Mouse (Mus musculus): ENCODE results near the gene Sept8.
"Not testable (repeated sequence)": the region's sequence is repeated elsewhere in the genome, so short reads cannot be mapped to it uniquely, and the experiment has no call there.

Gene Sept8

GRCm38 (mm10) chr11:53532231-53532620, 13.2 kb downstream of the Sept8 start:
- CTCF ChIA-PET, result interaction anchor here in 1 of 4 experiments (0.7 kb wide), 1 partner anchor 96 kb away, joined by 3 read pairs; no protein-coding TSS in a partner anchor
- POLR2A ChIA-PET, result no interaction called here

- POLR2A ChIA-PET, result interaction anchor here in 1 of 4 experiments (0.7 to 1.1 kb wide), 2 partner anchors 12 to 14 kb away, joined by 4 to 6 read pairs; no protein-coding TSS in a partner anchor
These were observed 20.0 kb downstream of the Sept8 start for GRCm38 (mm10) chr11:53539002-53539491.

GRCm38 (mm10) chr11:53540394-53540793, 21.3 kb downstream of the Sept8 start:
- CTCF ChIA-PET, result no interaction called here

More at GRCm38 (mm10) chr11:53539002-53539491, 20.0 kb downstream of the Sept8 start:
- CTCF ChIA-PET, result no interaction called here

GRCm38 (mm10) chr11:53541222-53541621, 22.2 kb downstream of the Sept8 start:
- CTCF ChIA-PET, result interaction anchor here in 1 of 4 experiments (0.6 to 0.7 kb wide), 3 partner anchors 24 to 208 kb away, joined by 4 to 9 read pairs (median 6); no protein-coding TSS in a partner anchor

More at GRCm38 (mm10) chr11:53540394-53540793, 21.3 kb downstream of the Sept8 start:
- POLR2A ChIA-PET, result no interaction called here

GRCm38 (mm10) chr11:53543021-53543420, 24.0 kb downstream of the Sept8 start:
- ChIA-PET CTCF (interaction anchor here in 1 of 4 experiments (0.8 kb wide), 1 partner anchor 76 kb away, joined by 3 read pairs; no protein-coding TSS in a partner anchor), POLR2A (interaction anchor here in 2 of 4 experiments (0.8 to 1.1 kb wide), 2 partner anchors 17 to 18 kb away, joined by 3 to 7 read pairs; no protein-coding TSS in a partner anchor)

More at GRCm38 (mm10) chr11:53541222-53541621, 22.2 kb downstream of the Sept8 start:
- POLR2A ChIA-PET, result interaction anchor here in 1 of 4 experiments (0.8 kb wide), 1 partner anchor 22 kb away, joined by 3 read pairs; the partner anchor contains the start of gene Sept8

- CTCF ChIA-PET, result interaction anchor here in 1 of 4 experiments (0.6 kb wide), 1 partner anchor 96 kb away, joined by 4 read pairs; no protein-coding TSS in a partner anchor
- POLR2A ChIA-PET, result interaction anchor here in 1 of 4 experiments (0.5 kb wide), 1 partner anchor 22 kb away, joined by 3 read pairs; no protein-coding TSS in a partner anchor
These were observed 27.2 kb downstream of the Sept8 start for GRCm38 (mm10) chr11:53546271-53546670.

- POLR2A ChIA-PET, result no interaction called here
- CTCF ChIA-PET, result interaction anchor here in 1 of 4 experiments (0.5 kb wide), 1 partner anchor 141 kb away, joined by 3 read pairs; no protein-coding TSS in a partner anchor
These were observed 28.5 kb downstream of the Sept8 start for GRCm38 (mm10) chr11:53547566-53547965.

GRCm38 (mm10) chr11:53548036-53548605, 29.1 kb downstream of the Sept8 start:
- CTCF ChIA-PET, result interaction anchor here in 2 of 4 experiments (0.5 to 0.7 kb wide), 2 partner anchors 114 to 140 kb away, joined by 3 read pairs; no protein-coding TSS in a partner anchor
- POLR2A ChIA-PET, result no interaction called here

- ChIA-PET CTCF (interaction anchor here in 3 of 4 experiments (0.6 to 1.9 kb wide), 7 partner anchors 13 to 187 kb away, joined by 3 to 7 read pairs (median 5); partner anchors contain the start of gene Kif3a (in 1 of the 3)), POLR2A (interaction anchor here in 2 of 4 experiments (0.6 to 1.3 kb wide), 4 partner anchors 16 to 562 kb away, joined by 3 to 5 read pairs (median 4); partner anchors contain the start of gene Rad50 (in 1 of the 2))
These were observed 31.7 kb downstream of the Sept8 start for GRCm38 (mm10) chr11:53550714-53551113.

GRCm38 (mm10) chr11:53551754-53552153, 32.7 kb downstream of the Sept8 start:
- CTCF ChIA-PET, result interaction anchor here (0.5 to 1.9 kb wide), 16 partner anchors 14 to 1838 kb away, joined by 3 to 7 read pairs (median 4); partner anchors contain the start of genes Gm9837 (in 1 of the 4) and Kif3a (in 1 of the 4)
- POLR2A ChIA-PET, result interaction anchor here in 1 of 4 experiments (0.6 kb wide), 1 partner anchor 13 kb away, joined by 4 read pairs; no protein-coding TSS in a partner anchor

GRCm38 (mm10) chr11:53556529-53556928, 37.5 kb downstream of the Sept8 start:
- CTCF ChIA-PET, POLR2A ChIA-PET: not testable (repeated sequence)

- POLR2A ChIA-PET, result not testable (repeated sequence)
- CTCF ChIA-PET, result interaction anchor here in 1 of 4 experiments (0.6 kb wide), 1 partner anchor 246 kb away, joined by 3 read pairs; no protein-coding TSS in a partner anchor
These were observed 38.9 kb downstream of the Sept8 start for GRCm38 (mm10) chr11:53557992-53558391.

GRCm38 (mm10) chr11:53559980-53560379, 40.9 kb downstream of the Sept8 start:
- CTCF ChIA-PET, POLR2A ChIA-PET: not testable (repeated sequence)

GRCm38 (mm10) chr11:53561986-53562385, 42.9 kb downstream of the Sept8 start:
- ChIA-PET CTCF (no interaction called here), POLR2A (no interaction called here)

GRCm38 (mm10) chr11:53566646-53567045, 47.6 kb downstream of the Sept8 start:
- ChIA-PET CTCF (interaction anchor here in 3 of 4 experiments (0.6 to 1.2 kb wide), 10 partner anchors 15 to 1016 kb away, joined by 3 to 15 read pairs (median 4); partner anchors contain the start of gene Gm9837 (in 1 of the 3)), POLR2A (interaction anchor here in 3 of 4 experiments (0.6 to 1.8 kb wide), 11 partner anchors 9 to 273 kb away, joined by 3 to 5 read pairs (median 4); partner anchors contain the start of genes Gdf9 (in 1 of the 3), Gm9945 (in 1 of the 3), Sowaha (in 1 of the 3) and Uqcrq (in 1 of the 3))

GRCm38 (mm10) chr11:53567224-53568014, 48.4 kb downstream of the Sept8 start, which contains the start of gene Kif3a:
TSS of gene Kif3a (plus strand) at chr11:53567379.
- POLR2A ChIA-PET, result interaction anchor here in 3 of 4 experiments (0.6 to 1.8 kb wide), 10 partner anchors 8 to 168 kb away, joined by 3 to 5 read pairs (median 4); partner anchors contain the start of genes Gdf9 (in 1 of the 3), Gm9945 (in 1 of the 3), Sowaha (in 1 of the 3) and Uqcrq (in 1 of the 3)
- CTCF ChIA-PET, result interaction anchor here in 3 of 4 experiments (0.6 to 1.2 kb wide), 8 partner anchors 16 to 413 kb away, joined by 3 to 7 read pairs (median 4); partner anchors contain the start of gene Gm9837 (in 1 of the 3)

GRCm38 (mm10) chr11:53580562-53580961, 61.5 kb downstream of the Sept8 start:
- CTCF ChIA-PET, result no interaction called here
- POLR2A ChIA-PET, result no interaction called here

GRCm38 (mm10) chr11:53583151-53583550, 64.1 kb downstream of the Sept8 start:
- ChIA-PET POLR2A (interaction anchor here in 1 of 4 experiments (0.7 to 1.3 kb wide), 3 partner anchors 14 to 29 kb away, joined by 3 to 5 read pairs (median 3); partner anchors contain the start of gene Kif3a), CTCF (interaction anchor here in 1 of 4 experiments (1.0 to 1.1 kb wide), 2 partner anchors 18 to 154 kb away, joined by 3 read pairs; no protein-coding TSS in a partner anchor)
